Mouse (Mus musculus) cerebellum, postnatal 25 days (tissue): ENCODE results near the gene Rdh16f1.
"Not testable (repeated sequence)": the region's sequence is repeated elsewhere in the genome, so short reads cannot be mapped to it uniquely, and the experiment has no call there.

Source experiments
- DNase-seq, 2 experiments: peaks; one replicate each; pipeline ENCODE4 v3.0.0; 2021; ENCODE audit warnings: mixed read lengths in 2 of 2

Rdh16f1 gene

GRCm38 (mm10) chr10:127750136-127750777 lies 9.3 kb upstream of the Rdh16f1 start:
- DNase-seq: peak in 1 of 2 experiments; percentile 41

- no peak for DNase-seq
These were observed 8.0 kb upstream of the Rdh16f1 start, which contains the start of gene Gpr182 for GRCm38 (mm10) chr10:127751548-127751947. Gene Gpr182, minus strand, starts transcription at chr10:127751732.

GRCm38 (mm10) chr10:127754566-127755166 lies 4.9 kb upstream of the Rdh16f1 start:
- peak in 1 of 2 experiments; percentile 27 for DNase-seq

GRCm38 (mm10) chr10:127755246-127755645 lies 4.3 kb upstream of the Rdh16f1 start:
- DNase-seq: no peak

GRCm38 (mm10) chr10:127755770-127756468 lies 3.7 kb upstream of the Rdh16f1 start:
- peak in 1 of 2 experiments; percentile 1 for DNase-seq

GRCm38 (mm10) chr10:127762926-127763325 lies 3.3 kb downstream of the Rdh16f1 start:
- not testable (repeated sequence) for DNase-seq

GRCm38 (mm10) chr10:127763914-127764680 lies 4.5 kb downstream of the Rdh16f1 start:
- DNase-seq: peak; percentile 50 to 60

- DNase-seq: no peak
These were observed 7.0 kb downstream of the Rdh16f1 start for GRCm38 (mm10) chr10:127766564-127766963.

- no peak for DNase-seq
These were observed 16.4 kb downstream of the Rdh16f1 start, which contains the start of gene Rdh9 for GRCm38 (mm10) chr10:127776011-127776410. Gene Rdh9, plus strand, starts transcription at chr10:127776386.

- not testable (repeated sequence) for DNase-seq
These were observed 22.7 kb downstream of the Rdh16f1 start for GRCm38 (mm10) chr10:127782321-127782720.

- not testable (repeated sequence) for DNase-seq
These were observed 25.8 kb downstream of the Rdh16f1 start for GRCm38 (mm10) chr10:127785411-127785810.

- no peak for DNase-seq
These were observed 39.7 kb downstream of the Rdh16f1 start for GRCm38 (mm10) chr10:127799295-127799694.

GRCm38 (mm10) chr10:127800891-127801290 lies 41.3 kb downstream of the Rdh16f1 start, which contains the start of gene Rdh16:
Gene Rdh16, plus strand, starts transcription at chr10:127801152.
- no peak for DNase-seq

- no peak for DNase-seq
These were observed 42.0 kb downstream of the Rdh16f1 start for GRCm38 (mm10) chr10:127801612-127802011.

GRCm38 (mm10) chr10:127802236-127802635 lies 42.6 kb downstream of the Rdh16f1 start:
- no peak for DNase-seq

- DNase-seq: no peak
These were observed 44.8 kb downstream of the Rdh16f1 start for GRCm38 (mm10) chr10:127804416-127804815.

- no peak for DNase-seq
These were observed 56.3 kb downstream of the Rdh16f1 start for GRCm38 (mm10) chr10:127815888-127816287.

- not testable (repeated sequence) for DNase-seq
These were observed 57.8 kb downstream of the Rdh16f1 start for GRCm38 (mm10) chr10:127817268-127817910.

GRCm38 (mm10) chr10:127821806-127822205 lies 62.2 kb downstream of the Rdh16f1 start:
- not testable (repeated sequence) for DNase-seq

- peak in 1 of 2 experiments; percentile 26 for DNase-seq
These were observed 65.8 kb downstream of the Rdh16f1 start for GRCm38 (mm10) chr10:127825386-127825785.

GRCm38 (mm10) chr10:127829121-127829520 lies 69.5 kb downstream of the Rdh16f1 start:
- peak in 1 of 2 experiments; percentile 14 for DNase-seq

- DNase-seq: not testable (repeated sequence)
These were observed 74.6 kb downstream of the Rdh16f1 start for GRCm38 (mm10) chr10:127834186-127834585.
